Mouse (Mus musculus) G1E-ER4 (cell line): ENCODE data around the gene Mpzl2. TPM values are rescaled to one million over a fixed set of nuclear protein-coding genes. Genes with fewer than 3 reads are reported as not detected.

Experiments
- GATA1 ChIP-seq: IDR thresholded peaks from one replicate; pipeline ENCODE4 v1.8.0; 2012; ENCODE audit warnings: low read length, inconsistent platforms
- polyA plus RNA-seq: library from polyadenylated mRNA; stranded (reverse); fragments of >175 nt; gene quantifications from 2 replicates; pipeline ENCODE4 v1.2.3, GENCODE M21; 2012

Mpzl2 gene
- not detected in 2 replicates for polyA plus RNA-seq

GRCm38 (mm10) chr9:45039499-45039898, at the start of gene Mpzl2:
Gene Mpzl2, plus strand, starts transcription at chr9:45039799.
- no peak for TF ChIP-seq GATA1

- TF ChIP-seq GATA1, result no peak
Measured at GRCm38 (mm10) chr9:44991821-44992220, 47.8 kb upstream of the Mpzl2 start.

GRCm38 (mm10) chr9:44992271-44992670, 47.3 kb upstream of the Mpzl2 start:
- no peak for TF ChIP-seq GATA1

- TF ChIP-seq GATA1, result no peak
Measured at GRCm38 (mm10) chr9:44993268-44993667, 46.3 kb upstream of the Mpzl2 start.

GRCm38 (mm10) chr9:44994962-44995361, 44.6 kb upstream of the Mpzl2 start:
- TF ChIP-seq GATA1, result no peak

- TF ChIP-seq GATA1, result no peak
Measured at GRCm38 (mm10) chr9:44996590-44996989, 43.0 kb upstream of the Mpzl2 start.

GRCm38 (mm10) chr9:44998138-44998537, 41.5 kb upstream of the Mpzl2 start:
- no peak for TF ChIP-seq GATA1

GRCm38 (mm10) chr9:44999171-44999570, 40.4 kb upstream of the Mpzl2 start:
- no peak for TF ChIP-seq GATA1

GRCm38 (mm10) chr9:44999776-45000175, 39.8 kb upstream of the Mpzl2 start:
- no peak for TF ChIP-seq GATA1

GRCm38 (mm10) chr9:45000249-45000648, 39.4 kb upstream of the Mpzl2 start:
- TF ChIP-seq GATA1, result no peak

GRCm38 (mm10) chr9:45007404-45007803, 32.2 kb upstream of the Mpzl2 start:
- TF ChIP-seq GATA1, result no peak

GRCm38 (mm10) chr9:45008342-45008741, 31.3 kb upstream of the Mpzl2 start:
- no peak for TF ChIP-seq GATA1

GRCm38 (mm10) chr9:45009180-45010078, 30.2 kb upstream of the Mpzl2 start, which contains the start of gene Cd3e:
Gene Cd3e, minus strand, starts transcription at chr9:45009627.
- no peak for TF ChIP-seq GATA1

GRCm38 (mm10) chr9:45010461-45010860, 29.1 kb upstream of the Mpzl2 start:
- TF ChIP-seq GATA1, result no peak

- TF ChIP-seq GATA1, result no peak
Measured at GRCm38 (mm10) chr9:45011291-45011690, 28.3 kb upstream of the Mpzl2 start.

GRCm38 (mm10) chr9:45014879-45015278, 24.7 kb upstream of the Mpzl2 start:
- no peak for TF ChIP-seq GATA1

GRCm38 (mm10) chr9:45015841-45016240, 23.8 kb upstream of the Mpzl2 start:
- no peak for TF ChIP-seq GATA1
